Mouse (Mus musculus): ENCODE measurements at regions not wholly inside any gene's neighbourhood (a gene's known extent, or its start where the extent isn't known, plus 50 kb on each side); places are given as distances from the start of the nearest gene placed in this dataset.

- peak in 1 of 2 experiments; percentile 42 for DNase-seq (ENCODE audit: low spot score in 2 of 2)
These were observed 172.5 kb downstream of the Gm5426 start for GRCm38 (mm10) chr10:96308713-96309445.

GRCm38 (mm10) chr10:96309766-96310165 lies 173.4 kb downstream of the Gm5426 start:
- DNase-seq (ENCODE audit: low spot score in 2 of 2): no peak

DNA sequence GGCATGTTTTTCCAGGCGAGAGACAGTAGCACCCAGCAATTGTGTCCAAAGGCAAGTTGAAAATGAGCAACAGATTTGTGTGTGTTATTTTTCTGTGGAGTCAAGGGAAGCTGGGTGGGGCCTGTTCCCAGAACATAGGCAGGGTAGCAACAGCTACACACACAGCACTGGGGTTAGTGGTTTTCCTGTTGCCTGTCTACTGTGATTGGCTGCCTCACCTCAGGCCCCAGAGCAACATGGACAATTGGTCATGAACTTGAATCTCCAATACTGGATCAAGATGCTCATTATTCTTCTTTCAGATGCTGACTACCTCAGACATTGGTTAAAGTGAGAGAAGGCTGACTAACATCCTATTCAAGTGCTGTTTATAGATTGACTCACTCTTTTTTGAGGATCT lies 188.9 kb downstream of the Gm5426 start:
- no peak for DNase-seq (ENCODE audit: low spot score in 2 of 2)

DNA sequence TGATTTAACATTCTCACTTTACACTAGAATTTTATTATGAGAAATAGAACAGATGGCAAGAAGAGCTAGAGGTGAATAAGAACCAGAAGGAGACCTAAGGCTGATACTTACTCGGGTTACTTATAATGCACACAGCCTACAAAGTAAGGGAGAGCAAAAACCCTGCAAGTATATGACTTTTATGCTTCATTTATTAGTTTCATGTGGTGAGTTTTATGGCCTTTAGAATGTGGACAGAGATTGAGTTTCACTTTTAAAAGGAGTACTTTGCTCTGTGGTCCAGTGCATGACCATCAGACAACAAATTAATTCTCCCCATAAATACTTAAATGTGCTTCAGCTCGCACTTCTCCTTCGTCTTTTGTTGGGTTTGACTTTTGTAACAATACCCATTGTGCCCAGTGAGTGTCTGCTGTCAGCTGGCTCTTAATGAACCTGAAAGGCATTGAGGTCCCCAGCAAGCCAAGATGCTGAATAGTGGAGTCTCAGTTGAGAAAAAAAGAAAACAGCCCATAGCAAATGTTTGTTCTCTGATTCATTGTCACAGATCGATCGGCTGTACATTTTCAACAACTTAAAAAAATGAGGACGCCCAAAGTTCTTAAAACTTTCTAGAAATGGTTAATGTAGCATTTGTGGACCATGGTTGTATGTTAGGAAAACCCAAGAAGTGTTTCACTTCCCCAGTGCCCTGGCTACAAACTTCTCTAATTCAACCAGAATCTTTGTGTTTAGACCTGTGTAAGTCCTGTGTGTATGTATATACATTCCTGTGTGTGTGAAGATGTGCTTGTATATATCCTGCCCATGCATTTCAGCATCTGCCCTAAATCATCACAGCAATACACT lies 194.5 kb downstream of the Gm5426 start:
- no peak for DNase-seq (ENCODE audit: low spot score in 2 of 2)

DNA sequence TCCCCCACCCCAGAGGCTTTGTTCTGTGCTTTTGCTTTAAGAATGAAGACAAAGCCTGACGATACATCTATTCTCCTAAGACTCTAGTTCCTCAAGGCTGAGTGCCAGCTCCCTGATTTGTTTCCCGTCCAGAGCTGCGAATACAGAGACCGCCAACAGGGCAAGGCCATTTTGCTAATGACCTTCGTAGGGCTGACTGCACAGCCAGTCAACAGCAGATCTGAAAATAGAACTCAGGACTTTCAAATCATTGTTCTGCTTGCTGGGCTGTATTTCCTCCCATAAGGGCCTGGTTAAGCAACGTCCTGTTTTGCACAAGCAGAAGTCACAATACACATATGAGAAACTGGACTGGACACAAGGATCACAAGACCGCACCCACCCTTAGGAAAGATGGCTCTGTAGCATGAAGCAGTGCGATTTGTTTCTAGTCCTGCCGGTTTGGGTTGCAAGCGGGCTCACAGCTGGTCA lies 196.4 kb downstream of the Gm5426 start:
- peak in 1 of 2 experiments; percentile 6 for DNase-seq (ENCODE audit: low spot score in 2 of 2)

DNA sequence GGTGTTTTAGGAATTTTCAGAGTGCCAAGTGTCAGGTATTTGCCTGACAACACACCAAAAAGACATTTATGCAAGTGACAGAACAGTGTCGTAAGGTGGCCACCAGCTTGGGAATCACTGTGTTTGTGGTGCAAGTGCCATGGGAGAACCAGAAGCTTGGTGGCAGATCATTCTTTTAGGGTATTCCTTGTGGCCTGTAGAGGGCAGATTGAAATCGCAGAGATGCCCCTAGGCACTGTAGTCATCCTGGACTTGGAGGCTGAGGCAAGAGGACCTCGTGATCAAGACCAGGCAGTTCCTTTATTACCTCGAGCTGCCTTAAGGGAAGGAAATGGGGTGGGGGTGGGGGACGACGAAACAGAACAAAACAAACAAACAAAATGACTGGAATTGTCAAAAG lies 196.8 kb downstream of the Gm5426 start:
- DNase-seq (ENCODE audit: low spot score in 2 of 2): no peak

DNA sequence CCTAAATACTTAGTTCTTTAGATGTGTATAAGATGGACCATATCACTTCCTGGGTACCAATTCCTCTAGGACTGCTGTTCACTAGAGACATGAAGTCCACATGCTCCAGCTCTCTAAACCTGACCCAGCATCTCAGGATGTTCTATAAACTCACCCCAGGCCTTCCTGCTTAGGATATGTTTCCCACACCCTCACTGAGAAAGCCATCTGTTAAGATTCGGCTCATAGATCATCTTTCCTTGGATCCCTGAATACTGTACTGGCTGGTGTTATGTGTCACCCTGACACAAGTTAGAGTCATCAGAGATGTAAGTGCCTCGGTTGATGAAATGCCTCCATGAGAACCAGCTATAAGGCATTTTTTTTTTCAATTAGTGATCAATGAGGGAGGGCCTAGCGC lies 199.9 kb downstream of the Gm5426 start:
- no peak for DNase-seq (ENCODE audit: low spot score in 2 of 2)

DNA sequence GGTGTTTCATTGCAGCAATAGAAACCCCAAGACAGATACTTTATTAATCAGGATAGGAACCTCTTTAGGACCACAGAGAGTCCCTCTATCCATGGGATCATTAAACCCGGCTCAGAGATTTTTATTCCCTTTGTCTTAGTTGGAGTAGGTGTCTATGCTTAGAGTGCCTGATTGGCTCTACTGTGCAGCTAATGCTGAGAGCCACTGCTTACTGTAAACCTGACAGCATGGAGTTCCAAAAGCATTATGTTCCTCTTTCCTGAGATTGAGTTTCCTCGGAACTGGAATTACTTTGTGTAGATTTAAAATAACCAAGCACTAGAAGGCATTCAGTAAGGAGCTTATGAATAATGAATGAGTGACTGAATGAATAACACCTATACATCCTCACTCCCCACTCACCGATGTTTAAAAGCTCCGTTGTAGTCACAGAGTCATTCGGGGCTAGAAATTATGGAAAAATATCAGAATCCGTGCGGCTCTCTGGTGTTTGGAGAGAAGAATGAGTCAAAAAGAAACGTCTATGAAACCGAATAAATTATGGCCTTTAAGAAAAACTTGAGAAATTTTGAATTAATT lies 200.8 kb downstream of the Gm5426 start:
- DNase-seq (ENCODE audit: low spot score in 2 of 2): no peak

GRCm38 (mm10) chr10:96337797-96338608 lies 201.6 kb downstream of the Gm5426 start:
- no peak for DNase-seq (ENCODE audit: low spot score in 2 of 2)

DNA sequence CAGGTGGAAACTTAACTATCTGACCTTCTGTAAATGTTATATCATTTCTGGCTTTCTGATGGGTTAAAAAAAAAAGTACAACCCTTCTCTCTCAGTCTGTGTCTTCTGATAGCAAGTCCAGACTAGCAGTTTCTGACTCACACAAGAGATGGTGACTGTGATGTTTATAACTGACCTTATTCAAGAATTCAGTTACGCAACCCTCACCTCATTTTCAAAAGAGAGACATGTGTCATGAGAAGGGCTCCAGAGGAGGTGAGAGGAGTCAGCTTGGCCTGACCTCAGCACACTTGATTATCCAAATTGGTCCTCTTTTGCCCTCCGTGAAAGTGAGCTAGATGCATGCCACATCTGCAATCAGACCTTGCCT lies 202.2 kb downstream of the Gm5426 start:
- DNase-seq (ENCODE audit: low spot score in 2 of 2): no peak

GRCm38 (mm10) chr10:96342476-96342875 lies 206.1 kb downstream of the Gm5426 start:
- no peak for DNase-seq (ENCODE audit: low spot score in 2 of 2)

- DNase-seq (ENCODE audit: low spot score in 2 of 2): no peak
These were observed 207.3 kb downstream of the Gm5426 start for GRCm38 (mm10) chr10:96343666-96344065.

- no peak for DNase-seq (ENCODE audit: low spot score in 2 of 2)
These were observed 214.3 kb downstream of the Gm5426 start for GRCm38 (mm10) chr10:96350692-96351091.

GRCm38 (mm10) chr10:96351320-96351719 lies 214.9 kb downstream of the Gm5426 start:
- DNase-seq (ENCODE audit: low spot score in 2 of 2): no peak

GRCm38 (mm10) chr10:96356980-96357624 lies 220.7 kb downstream of the Gm5426 start:
- DNase-seq (ENCODE audit: low spot score in 2 of 2): no peak

DNA sequence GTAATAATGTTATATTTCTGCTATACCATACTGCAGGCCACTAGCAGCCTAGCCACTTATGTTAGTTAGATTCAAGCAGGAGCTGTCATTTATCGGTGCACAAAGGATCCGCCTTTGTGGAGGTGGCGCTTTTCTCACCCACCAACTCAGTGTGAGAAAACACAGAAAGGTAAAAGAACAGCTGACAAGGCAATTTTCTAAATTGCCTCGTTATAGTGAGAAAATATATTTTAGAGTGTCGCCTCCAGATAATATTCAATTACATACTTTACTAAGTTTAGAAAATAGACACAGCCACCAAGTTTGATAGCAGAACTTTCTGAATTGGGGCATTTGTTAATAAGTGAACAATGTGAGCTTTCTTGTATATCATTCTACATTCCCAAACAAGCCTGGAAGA lies 221.2 kb downstream of the Gm5426 start:
- DNase-seq (ENCODE audit: low spot score in 2 of 2): no peak

GRCm38 (mm10) chr10:96358984-96359383 lies 222.6 kb downstream of the Gm5426 start:
- DNase-seq (ENCODE audit: low spot score in 2 of 2): no peak

- no peak for DNase-seq (ENCODE audit: low spot score in 2 of 2)
These were observed 225.8 kb downstream of the Gm5426 start for GRCm38 (mm10) chr10:96362211-96362610.

DNA sequence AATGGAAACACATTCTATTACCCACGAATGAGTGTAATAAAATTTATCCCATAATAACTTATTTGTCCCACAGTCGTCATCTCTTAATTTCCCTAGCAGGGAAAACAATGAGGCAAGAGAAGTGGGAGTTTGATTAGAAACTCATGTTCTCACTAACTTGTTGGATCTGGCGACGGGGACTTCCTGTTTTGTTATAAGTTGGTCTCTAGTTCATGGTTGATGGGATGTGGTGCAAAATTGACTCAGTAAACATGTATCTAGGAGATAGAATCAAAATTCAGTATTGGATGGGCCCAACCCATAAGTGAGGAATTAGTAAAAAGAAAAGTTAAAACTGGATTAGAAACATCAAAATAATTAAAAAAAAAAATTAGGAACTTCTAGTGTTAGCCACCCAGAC lies 227.5 kb downstream of the Gm5426 start:
- DNase-seq (ENCODE audit: low spot score in 2 of 2): no peak

GRCm38 (mm10) chr10:96365101-96365500 lies 228.7 kb downstream of the Gm5426 start:
- DNase-seq (ENCODE audit: low spot score in 2 of 2): no peak

DNA sequence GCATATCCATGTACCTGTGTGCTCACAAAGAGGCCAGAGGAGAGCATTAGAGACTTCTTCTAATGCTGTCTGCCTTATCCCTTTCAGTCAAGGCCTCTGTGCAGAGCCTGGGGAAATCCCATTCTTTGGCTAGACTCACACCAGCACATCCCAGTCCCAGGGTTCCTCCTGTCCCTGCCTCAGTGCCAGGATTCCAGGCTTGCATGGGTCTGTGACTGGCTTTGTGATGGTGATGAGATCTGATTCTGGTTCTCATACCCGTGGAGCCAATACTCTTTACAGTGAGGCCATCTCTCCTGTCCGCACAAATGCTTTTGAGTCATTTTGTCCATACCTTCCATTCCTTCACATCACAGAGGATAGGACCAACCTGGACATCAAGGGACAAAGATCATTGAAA lies 230.5 kb downstream of the Gm5426 start:
- no peak for DNase-seq (ENCODE audit: low spot score in 2 of 2)

All from cerebellum, postnatal 4 days (tissue).